Comparison of ENCODE assay signal across 8 mouse cellular contexts in the genomic region with DNA sequence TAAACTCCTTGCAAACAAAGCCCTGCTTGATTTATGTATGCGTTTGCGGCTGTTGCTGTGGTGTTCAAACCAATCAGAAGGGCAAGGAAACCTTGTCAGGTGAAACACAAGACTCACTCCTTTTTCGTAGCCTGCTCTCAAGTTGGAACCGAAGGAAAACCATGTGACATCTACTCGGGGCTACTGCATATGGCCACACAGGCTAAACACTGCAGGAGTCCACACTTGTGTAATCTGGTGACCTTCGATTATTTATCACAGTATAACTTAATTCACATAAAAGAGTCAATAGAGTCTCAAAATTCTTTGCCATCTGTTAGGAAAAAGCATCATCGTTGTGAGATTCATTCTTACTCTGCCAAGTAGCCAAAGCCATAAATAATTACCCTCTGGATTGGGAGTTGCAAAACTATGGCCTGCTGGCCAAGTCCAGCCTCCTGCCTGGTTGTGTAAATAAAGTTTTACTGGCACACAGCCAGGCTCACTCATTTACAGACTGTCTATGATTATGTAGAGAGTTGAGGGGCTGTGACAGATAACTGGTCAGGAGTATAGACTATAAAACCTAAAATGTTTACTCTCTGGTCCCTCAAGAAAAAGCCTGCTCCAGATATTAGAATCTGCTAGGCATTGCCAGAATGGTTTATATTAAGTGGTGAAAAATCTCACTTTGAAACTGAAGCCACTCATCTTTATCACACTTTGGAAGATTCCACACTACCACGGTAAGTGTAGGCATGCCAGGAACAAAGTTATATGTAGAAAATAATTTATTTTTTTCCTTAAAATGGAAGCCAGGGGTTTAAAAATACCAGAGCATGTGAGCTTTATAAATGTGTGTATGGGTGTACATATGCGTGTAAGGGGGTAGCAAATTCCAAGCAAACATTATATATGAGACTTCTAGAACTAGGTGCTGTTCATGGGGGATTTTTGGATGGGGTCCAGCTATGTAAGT. TPM values are rescaled to one million over a fixed set of nuclear protein-coding genes. Genes with fewer than 3 reads are reported as not detected.
DNase-seq lines count a peak whose midpoint lies in the region; ATAC-seq lines count a peak whose summit lies in the region.
"Had no signal": no experiment of that assay in that cellular context is flagged by ENCODE, and none has a peak within 500 bp of the region (broad histone marks: within the 10 kb centered on the region; RNA-seq: fewer than 3 reads in every experiment).

No protein-coding gene starts in this region.

- H3K9ac ChIP-seq in liver, embryonic 11.5 days (ENCODE audit: low read depth, low read length), result no peak overlapping the region
- H3K9ac ChIP-seq in stomach, embryonic 14.5 days (replicated peaks; ENCODE audit: low read depth, low read length), result no peak overlapping the region
- no peak overlapping the region for H3K9ac ChIP-seq in forebrain, embryonic 13.5 days

- no peak; the same call in 1 of the 2 replicates for ATAC-seq in liver, embryonic 11.5 days (replicated peaks; ENCODE audit: low FRiP score)
- peak; percentile 49; the same call in 1 of the 2 replicates for ATAC-seq in stomach, embryonic 14.5 days (ENCODE audit: insufficient number of reproducible peaks, insufficient read depth, low FRiP score, low read depth)
- no peak for ATAC-seq in forebrain, embryonic 13.5 days
- ATAC-seq: hindbrain, embryonic 16.5 days had no signal

- no peak overlapping the region for H3K4me3 ChIP-seq in liver, embryonic 11.5 days (ENCODE audit: low read depth, low read length)
- H3K4me3 ChIP-seq in stomach, embryonic 14.5 days (ENCODE audit: low read depth, low read length), result no peak overlapping the region
- H3K4me3 ChIP-seq in forebrain, embryonic 13.5 days, result no peak overlapping the region

- no peak overlapping the region for H3K27ac ChIP-seq in liver, embryonic 11.5 days (ENCODE audit: low read depth, low read length)
- H3K27ac ChIP-seq in stomach, embryonic 14.5 days (ENCODE audit: low read length), result peak overlapping the region; percentile 44
- no peak overlapping the region for H3K27ac ChIP-seq in forebrain, embryonic 13.5 days

- peaks cover 7% of the 10 kb centered on the region; the same call in 1 of the 2 replicates for H3K4me1 ChIP-seq in liver, embryonic 11.5 days (replicated peaks; ENCODE audit: control insufficient read depth, insufficient read depth, low read length)
- peaks cover 23% of the 10 kb centered on the region for H3K4me1 ChIP-seq in stomach, embryonic 14.5 days (ENCODE audit: control insufficient read depth, insufficient read depth, low read length)
- 0 out of 2 replicates have a peak, but pooled peaks cover 4% of the 10 kb centered on the region for H3K4me1 ChIP-seq in forebrain, embryonic 13.5 days

- H3K36me3 ChIP-seq in liver, embryonic 11.5 days (ENCODE audit: control insufficient read depth, insufficient read depth, low read length), result no peaks in the 10 kb centered on the region
- H3K36me3 ChIP-seq in stomach, embryonic 14.5 days (ENCODE audit: control insufficient read depth, insufficient read depth, low read length), result no peaks in the 10 kb centered on the region
- no peaks in the 10 kb centered on the region for H3K36me3 ChIP-seq in forebrain, embryonic 13.5 days (ENCODE audit: poor library complexity, severe bottlenecking)

- 79% methylated on average over 9 of the region's 9 CpGs for WGBS in liver, embryonic 11.5 days
- WGBS in stomach, embryonic 14.5 days, result 50% methylated on average over 9 of the region's 9 CpGs
- WGBS in forebrain, embryonic 13.5 days, result 77% methylated on average over 9 of the region's 9 CpGs

- H3K9me3 ChIP-seq in liver, embryonic 11.5 days (ENCODE audit: control insufficient read depth, low read length), result no peaks in the 10 kb centered on the region
- H3K9me3 ChIP-seq in stomach, embryonic 14.5 days (ENCODE audit: control insufficient read depth, low read depth, low read length), result no peaks in the 10 kb centered on the region
- H3K9me3 ChIP-seq in forebrain, embryonic 13.5 days (replicated peaks), result no peaks in the 10 kb centered on the region

- H3K27me3 ChIP-seq in liver, embryonic 11.5 days (replicated peaks; ENCODE audit: control insufficient read depth, insufficient read depth, low read length), result no peaks in the 10 kb centered on the region; the same call in 1 of the 2 replicates
- no peaks in the 10 kb centered on the region for H3K27me3 ChIP-seq in stomach, embryonic 14.5 days (ENCODE audit: control insufficient read depth, insufficient read depth, low read length)
- H3K27me3 ChIP-seq in forebrain, embryonic 13.5 days, result no peaks in the 10 kb centered on the region

- no peak overlapping the region for H3K4me2 ChIP-seq in liver, embryonic 11.5 days
- H3K4me2 ChIP-seq in stomach, embryonic 14.5 days (replicated peaks; ENCODE audit: low read depth, low read length), result no peak overlapping the region
- no peak overlapping the region for H3K4me2 ChIP-seq in forebrain, embryonic 13.5 days

- DNase-seq in liver, result peak; percentile 9
- DNase-seq in liver, embryonic 11.5 days (ENCODE audit: low spot score), result no peak
- peak; percentile 76 for DNase-seq in fat pad, adult 2 months (ENCODE audit: extremely low read depth, low read depth, low spot score)
- DNase-seq in kidney, postnatal 14 days, result peak; percentile 87
- DNase-seq in spleen, postnatal 4 days (ENCODE audit: low spot score in 2 of 2), result no peak

RNA-seq across cellular contexts. Expression of gene Tanc2, which starts 40.3 kb away (rescaled TPM):
- polyA plus RNA-seq in liver, embryonic 11.5 days (2014; fragmentation: Nextera tagmentation; extraction: Ambion mirVana), result 6.3 and 6.9 TPM in 2 replicates
- polyA plus RNA-seq in stomach, embryonic 14.5 days (2014; fragmentation: Nextera tagmentation; extraction: Ambion mirVana), result 12.2 and 13.5 TPM in 2 replicates
- polyA plus RNA-seq in forebrain, embryonic 13.5 days (2015; fragmentation: Nextera tagmentation; extraction: Ambion mirVana), result 17.4 and 21.9 TPM in 2 replicates

Comparison
In these comparisons a context has a peak if more than half of its experiments do, and no peak if none do; other contexts are left out.
1. DNase-seq: peak in liver (single experiment), fat pad, adult 2 months (single experiment) and kidney, postnatal 14 days (single experiment); none in liver, embryonic 11.5 days (single experiment) and spleen, postnatal 4 days (0 of 2).